Mouse (Mus musculus) cerebellum, adult (tissue): ENCODE results near the gene Kcnq1.

Source experiments
- ATAC-seq: cut with Nextera tagmentation; 2 replicates; pipeline ENCODE4 v1.9.2; 2017; ENCODE audit warnings: mild to moderate bottlenecking, moderate library complexity, mixed read lengths; ENCODE audit not compliant: insufficient number of reproducible peaks, low FRiP score, low TSS enrichment

Gene Kcnq1

GRCm38 (mm10) chr7:143300037-143300436 is 193.9 kb downstream of the Kcnq1 start:
- no peak for ATAC-seq

- no peak for ATAC-seq
These were observed 194.5 kb downstream of the Kcnq1 start for GRCm38 (mm10) chr7:143300681-143301080.

- no peak for ATAC-seq
These were observed 196.0 kb downstream of the Kcnq1 start for GRCm38 (mm10) chr7:143302156-143302555.

- no peak for ATAC-seq
These were observed 196.6 kb downstream of the Kcnq1 start for GRCm38 (mm10) chr7:143302593-143303238.

GRCm38 (mm10) chr7:143303557-143303956 is 197.4 kb downstream of the Kcnq1 start:
- no peak for ATAC-seq

GRCm38 (mm10) chr7:143305808-143306207 is 199.6 kb downstream of the Kcnq1 start:
- ATAC-seq: no peak

- ATAC-seq: no peak
These were observed 201.8 kb downstream of the Kcnq1 start for GRCm38 (mm10) chr7:143308001-143308400.

- ATAC-seq: no peak
These were observed 204.1 kb downstream of the Kcnq1 start for GRCm38 (mm10) chr7:143310311-143310710.

GRCm38 (mm10) chr7:143310847-143311246 is 204.7 kb downstream of the Kcnq1 start:
- no peak for ATAC-seq

GRCm38 (mm10) chr7:143311471-143311870 is 205.3 kb downstream of the Kcnq1 start:
- ATAC-seq: no peak

- no peak for ATAC-seq
These were observed 207.6 kb downstream of the Kcnq1 start for GRCm38 (mm10) chr7:143313572-143314319.

- ATAC-seq: no peak
These were observed 212.3 kb downstream of the Kcnq1 start for GRCm38 (mm10) chr7:143318512-143318911.

- ATAC-seq: no peak
These were observed 214.2 kb downstream of the Kcnq1 start for GRCm38 (mm10) chr7:143320367-143320766.

GRCm38 (mm10) chr7:143325051-143325450 is 218.9 kb downstream of the Kcnq1 start:
- no peak for ATAC-seq

GRCm38 (mm10) chr7:143328185-143328915 is 222.2 kb downstream of the Kcnq1 start:
- ATAC-seq: no peak

GRCm38 (mm10) chr7:143329110-143329810 is 223.1 kb downstream of the Kcnq1 start:
- no peak for ATAC-seq

- no peak for ATAC-seq
These were observed 226.9 kb downstream of the Kcnq1 start for GRCm38 (mm10) chr7:143333040-143333439.

GRCm38 (mm10) chr7:143333604-143334003 is 227.4 kb downstream of the Kcnq1 start:
- ATAC-seq: no peak

GRCm38 (mm10) chr7:143338690-143339089 is 232.5 kb downstream of the Kcnq1 start:
- ATAC-seq: no peak

- ATAC-seq: no peak
These were observed 234.6 kb downstream of the Kcnq1 start for GRCm38 (mm10) chr7:143340601-143341281.
